Mouse (Mus musculus): Measurements from ENCODE around the gene Espnl.

The Espnl gene

DNA sequence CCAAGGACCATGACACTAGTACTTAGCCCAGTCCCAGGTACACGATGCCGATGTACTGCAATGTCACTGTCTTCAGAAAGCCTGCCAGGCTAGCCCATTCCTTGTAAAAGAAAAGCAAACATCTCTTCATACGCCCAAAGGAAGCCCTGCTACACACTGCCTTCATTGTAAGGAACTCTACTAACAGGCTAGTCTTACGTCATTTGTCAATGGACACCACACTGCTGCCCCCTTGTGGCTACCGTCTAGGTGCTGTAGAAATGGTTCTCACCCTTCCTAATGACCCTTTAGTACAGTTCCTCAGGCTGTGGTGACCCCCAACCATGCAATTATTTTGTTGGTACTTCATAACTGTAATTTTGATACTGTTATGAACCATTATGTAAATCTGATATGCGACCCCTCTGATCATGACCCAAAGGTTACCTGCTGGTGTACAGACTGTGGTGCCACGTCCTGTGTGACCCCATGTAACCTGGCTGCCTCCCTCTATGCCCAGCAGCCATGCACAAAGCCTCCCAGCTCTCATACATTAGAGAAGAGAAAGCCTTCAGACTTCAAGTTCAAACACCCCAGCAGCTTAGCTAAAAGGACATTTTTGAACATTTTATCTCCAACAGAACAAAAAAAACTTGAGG is 58.7 kb downstream of the Espnl start:
- in situ Hi-C loops (cut with MboI, MseI) = no loop called here

DNA sequence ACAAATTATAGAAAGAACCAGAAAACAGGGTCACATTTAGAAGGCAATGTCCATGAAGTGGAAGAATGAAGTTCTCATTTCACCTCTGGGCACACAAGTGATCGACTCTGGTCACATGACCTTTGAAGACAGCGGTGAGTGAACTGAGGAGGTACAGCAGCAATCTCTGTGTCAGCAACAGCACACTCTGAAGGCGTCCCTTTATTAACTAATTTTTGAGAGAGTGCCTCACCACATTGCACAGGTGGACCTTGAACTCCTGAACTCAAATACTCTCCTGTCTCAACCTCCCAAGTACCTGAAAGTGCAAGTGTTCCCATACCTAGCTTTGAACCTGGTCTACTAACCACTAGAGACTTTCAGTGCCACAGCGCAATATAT is 59.2 kb downstream of the Espnl start:
- in situ Hi-C loops (cut with MboI, MseI) = no loop called here

DNA sequence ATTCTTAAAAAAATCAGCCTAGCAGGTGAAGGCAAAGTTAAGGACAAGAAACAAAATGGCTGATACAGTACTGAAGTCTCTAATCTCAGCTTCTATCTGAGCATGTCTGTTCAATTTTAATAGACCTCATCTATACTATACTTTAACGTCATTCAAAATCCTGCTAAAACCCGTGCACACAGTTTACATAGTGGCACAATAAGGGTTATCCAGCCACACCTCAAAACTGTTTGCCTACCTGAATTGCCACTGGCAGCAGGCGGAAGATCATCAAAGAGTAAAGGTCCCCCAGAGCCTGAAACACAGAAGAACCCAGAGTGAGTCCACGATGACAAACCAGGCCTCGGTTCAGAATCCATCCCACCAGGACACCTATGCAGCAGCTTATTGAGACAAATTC is 68.5 kb downstream of the Espnl start:
- in situ Hi-C loops (cut with MboI, MseI) = loop anchor here (10.0 kb wide), 1 partner anchor 784 kb away; no protein-coding TSS in a partner anchor

GRCm38 (mm10) chr1:91397927-91398259 is 76.0 kb downstream of the Espnl start:
- in situ Hi-C loops (cut with MboI, MseI) = loop anchor here (10.0 kb wide), 1 partner anchor 777 kb away; no protein-coding TSS in a partner anchor
